Mouse (Mus musculus): Measurements from ENCODE around the gene Acsl3. TPM values are rescaled to one million over a fixed set of nuclear protein-coding genes. Genes with fewer than 3 reads are reported as not detected.

The Acsl3 gene
- total RNA-seq, 2 experiments from 2014 or later, result 14.2 to 37.3 TPM

- no peak for ATAC-seq (replicated peaks; ENCODE audit: poor library complexity)
These were observed 80.0 kb downstream of the Acsl3 start for GRCm38 (mm10) chr1:78737646-78738045.

GRCm38 (mm10) chr1:78740676-78741075 is 83.1 kb downstream of the Acsl3 start:
- ATAC-seq (replicated peaks; ENCODE audit: poor library complexity), result no peak

GRCm38 (mm10) chr1:78742198-78742597 is 84.6 kb downstream of the Acsl3 start:
- ATAC-seq (replicated peaks; ENCODE audit: poor library complexity), result no peak

GRCm38 (mm10) chr1:78743318-78743717 is 85.7 kb downstream of the Acsl3 start:
- ATAC-seq (replicated peaks; ENCODE audit: poor library complexity), result no peak

GRCm38 (mm10) chr1:78745230-78745777 is 87.7 kb downstream of the Acsl3 start:
- ATAC-seq (replicated peaks; ENCODE audit: poor library complexity), result no peak

Other genes with a start within 250 kb of the Acsl3 start
- 92.8 and 136 TPM in 2 replicates for gene Farsb, start 168.9 kb upstream of the Acsl3 start, total RNA-seq (2015)
- 62.8 and 73.3 TPM in 2 replicates for gene Farsb, start 168.9 kb upstream of the Acsl3 start, total RNA-seq (2017)
- gene Mogat1, start 146.8 kb upstream of the Acsl3 start, total RNA-seq (2015), result not detected in 2 replicates
- gene Mogat1, start 146.8 kb upstream of the Acsl3 start, total RNA-seq (2017), result not detected in 2 replicates
- gene BC035947, start 145.7 kb upstream of the Acsl3 start, total RNA-seq (2015), result not detected in 2 replicates
- not detected in 2 replicates for gene BC035947, start 145.7 kb upstream of the Acsl3 start, total RNA-seq (2017)
- gene Utp14b, start 213 bp downstream of the Acsl3 start, total RNA-seq (2015), result 6.2 and 7.3 TPM in 2 replicates
- gene Utp14b, start 213 bp downstream of the Acsl3 start, total RNA-seq (2017), result 10.3 and 12.8 TPM in 2 replicates
- gene Kcne4, start 158.9 kb downstream of the Acsl3 start, total RNA-seq (2015), result not detected in 2 replicates
- not detected in 2 replicates for gene Kcne4, start 158.9 kb downstream of the Acsl3 start, total RNA-seq (2017)

Measured in megakaryocyte progenitor cell, adult 5-6 weeks (primary cell).